Mouse (Mus musculus) liver, postnatal 0 days (tissue): ENCODE results near the gene Nsun2.

Experiments
- CTCF ChIP-seq: sonication (generic); IDR thresholded peaks from 2 replicates; pipeline ENCODE4 v1.5.1; 2016; ENCODE audit warnings: antibody characterized with exemption, low read depth
- EP300 ChIP-seq: IDR thresholded peaks from 2 replicates; pipeline ENCODE4 v1.6.1; 2016; ENCODE audit warnings: antibody characterized with exemption, low read depth, mild to moderate bottlenecking

DNA sequence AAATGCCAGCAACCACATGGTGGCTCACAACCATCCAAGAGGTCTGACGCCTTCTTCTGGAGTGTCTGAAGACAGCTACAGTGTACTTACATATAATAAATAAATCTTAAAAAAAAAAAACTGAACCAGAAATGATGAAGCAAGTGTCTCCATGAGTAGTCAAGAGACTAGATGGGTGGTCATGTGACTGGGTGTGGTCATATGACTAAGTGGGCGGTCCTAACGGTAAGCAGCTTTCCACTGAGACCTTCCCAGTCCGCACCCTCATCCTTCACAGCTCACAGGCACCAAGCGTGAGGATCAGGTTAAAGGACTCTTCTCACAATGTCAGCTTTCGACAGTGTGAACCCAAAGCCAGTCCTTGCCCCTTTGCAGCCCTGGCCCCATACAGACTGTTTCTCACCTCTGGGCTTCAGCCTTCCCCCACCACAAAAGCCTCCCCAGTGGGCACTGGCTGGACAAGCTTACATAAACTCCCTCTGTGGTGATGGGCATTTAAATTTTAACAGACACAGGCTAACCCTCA lies 22.5 kb downstream of the Nsun2 start:
- no peak for TF ChIP-seq EP300
- TF ChIP-seq CTCF: no peak
